Mouse (Mus musculus) CD8-positive naive resting alpha-beta T cell, adult 2 months (primary cell): ENCODE results near the gene Tacc2.

Experiments used
- DNase-seq, 2 experiments: peaks; one replicate each; pipeline ENCODE4 v3.0.0; 2022; ENCODE audit warnings: low read depth in 2 of 2, low spot score in 2 of 2

The Tacc2 gene

DNA sequence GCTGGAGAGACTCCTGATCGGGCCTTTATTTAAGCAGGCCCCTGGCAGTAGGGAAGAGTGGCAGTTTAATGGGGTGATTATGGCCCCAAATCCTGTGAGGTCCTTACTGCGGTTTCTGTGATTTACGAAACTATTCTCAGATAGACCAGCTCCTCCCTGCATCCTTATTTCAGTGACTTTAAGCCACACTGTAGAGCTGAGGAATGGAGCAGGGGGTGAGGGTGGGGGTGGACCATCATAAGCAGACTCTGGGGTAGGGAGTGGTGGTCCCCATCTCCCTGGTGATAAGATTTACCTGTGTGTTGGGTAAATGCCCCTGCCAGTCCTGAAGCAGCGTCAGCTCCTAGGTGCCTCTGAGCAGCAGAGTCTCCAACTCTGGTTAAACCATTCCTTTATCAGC, 29.7 kb downstream of the Tacc2 start:
- no peak for DNase-seq

DNA sequence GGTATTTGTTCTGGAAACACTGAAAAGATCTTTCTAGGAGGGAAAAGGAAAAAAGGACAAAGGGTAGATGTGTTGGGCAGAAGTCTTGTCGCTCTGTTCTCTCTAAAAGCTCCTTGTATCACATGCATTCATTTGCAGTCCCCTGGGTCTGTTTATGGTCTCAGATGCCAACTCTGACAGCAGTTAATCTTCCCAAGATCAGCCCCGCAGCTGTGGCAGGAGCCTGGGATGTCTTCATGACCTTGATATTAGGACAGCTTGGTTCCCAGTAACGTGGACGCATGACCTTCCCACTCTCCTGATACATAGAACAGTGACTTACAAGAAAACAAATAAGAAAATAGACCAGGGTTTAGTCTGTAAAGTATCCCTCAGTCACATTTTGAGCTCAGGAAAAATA, 36.7 kb downstream of the Tacc2 start:
- no peak for DNase-seq

DNA sequence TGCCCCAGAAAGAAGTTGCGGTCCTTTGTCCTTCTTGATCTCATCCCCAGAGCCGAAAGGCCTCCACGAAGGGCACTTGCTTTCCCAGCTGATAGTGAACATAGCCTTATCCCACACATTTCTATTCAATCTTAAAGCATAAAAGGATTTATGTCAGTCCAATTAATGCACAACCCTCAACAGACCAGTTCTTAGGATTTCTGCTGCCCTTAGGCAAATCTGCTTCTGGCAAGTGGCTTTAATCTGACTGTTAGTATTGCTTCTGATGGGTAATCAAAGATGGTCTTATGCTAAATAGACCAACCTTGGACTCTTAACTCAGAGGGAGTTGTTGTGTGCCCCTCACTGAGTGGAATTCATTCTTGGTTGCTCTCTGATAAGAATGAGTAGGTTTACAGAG, 40.4 kb downstream of the Tacc2 start:
- DNase-seq: no peak

DNA sequence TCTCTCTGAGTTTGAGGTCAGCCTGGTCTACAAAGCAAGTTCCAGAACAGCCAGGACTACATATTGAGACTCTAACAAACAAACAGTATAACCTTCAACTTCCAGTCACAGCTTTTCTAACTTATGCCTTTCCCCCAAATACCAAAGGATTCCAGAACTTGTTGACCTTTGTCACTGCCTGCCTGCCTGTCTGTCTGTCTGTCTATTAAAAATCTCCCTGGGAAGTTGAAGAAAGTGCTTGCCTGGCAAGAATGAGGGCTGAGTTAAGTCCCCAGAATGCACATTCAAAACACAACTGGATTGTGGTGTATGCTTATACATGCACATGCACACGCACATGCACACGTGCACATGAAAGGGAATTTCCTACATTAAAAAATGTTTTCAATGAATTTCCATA, 43.8 kb downstream of the Tacc2 start:
- no peak for DNase-seq

DNA sequence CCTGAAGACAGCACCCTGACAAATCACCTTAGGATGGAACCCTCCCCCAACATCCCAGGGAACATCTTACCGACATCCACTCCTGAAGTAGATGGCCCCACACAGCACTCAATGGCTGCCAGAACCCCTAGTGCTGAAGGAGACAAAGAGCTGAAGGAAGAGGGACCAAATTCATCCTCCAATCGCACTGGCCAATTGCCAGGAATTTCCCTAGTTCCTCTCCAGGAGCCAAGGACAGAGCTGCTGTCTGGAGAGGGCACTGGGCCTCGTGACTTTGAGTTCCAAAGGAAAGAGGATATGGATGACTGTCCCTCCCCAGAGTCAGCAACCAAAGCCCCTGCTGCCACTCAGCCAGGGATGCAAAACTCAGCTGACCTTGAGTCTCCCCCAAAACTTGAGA, 44.7 kb downstream of the Tacc2 start:
- DNase-seq: no peak

DNA sequence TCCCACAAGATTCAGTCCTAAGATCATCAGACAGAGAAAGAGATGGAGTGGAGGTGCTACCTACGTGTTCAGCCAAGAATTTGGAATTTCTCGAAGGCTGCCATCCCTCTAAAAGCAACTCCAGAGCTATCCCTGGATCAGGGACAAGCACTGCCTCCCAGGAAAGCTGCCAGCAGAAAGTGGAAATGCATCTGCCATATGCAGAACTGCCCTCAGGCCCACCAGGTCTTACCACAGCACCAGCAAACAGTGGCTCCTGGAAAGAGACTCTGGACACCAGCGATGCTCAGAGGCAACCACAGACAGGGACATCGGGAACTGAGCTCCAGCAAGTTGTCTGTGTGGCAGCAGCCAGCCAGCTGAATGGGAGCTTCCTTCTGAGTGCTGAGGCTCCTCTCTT, 45.1 kb downstream of the Tacc2 start:
- no peak for DNase-seq

DNA sequence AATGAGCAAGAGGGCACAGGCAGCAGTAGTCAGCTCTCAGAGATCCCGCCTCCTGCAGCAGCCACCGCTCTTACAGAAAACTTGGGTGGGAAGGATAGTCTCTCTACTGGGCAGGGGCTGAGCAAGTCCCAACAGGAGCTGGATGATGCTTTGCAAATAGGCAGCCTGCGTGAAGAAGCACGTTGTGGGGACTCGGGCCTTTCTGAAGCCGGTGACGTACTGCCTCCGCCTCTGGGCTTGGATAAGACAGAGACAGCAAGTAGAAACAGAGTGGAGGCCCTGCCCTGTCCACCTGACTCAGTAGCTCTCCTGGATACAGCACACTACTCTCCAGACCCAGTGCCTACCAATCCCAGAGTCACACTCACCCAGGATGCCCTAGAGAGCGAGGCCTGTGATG, 47.1 kb downstream of the Tacc2 start:
- DNase-seq: no peak

DNA sequence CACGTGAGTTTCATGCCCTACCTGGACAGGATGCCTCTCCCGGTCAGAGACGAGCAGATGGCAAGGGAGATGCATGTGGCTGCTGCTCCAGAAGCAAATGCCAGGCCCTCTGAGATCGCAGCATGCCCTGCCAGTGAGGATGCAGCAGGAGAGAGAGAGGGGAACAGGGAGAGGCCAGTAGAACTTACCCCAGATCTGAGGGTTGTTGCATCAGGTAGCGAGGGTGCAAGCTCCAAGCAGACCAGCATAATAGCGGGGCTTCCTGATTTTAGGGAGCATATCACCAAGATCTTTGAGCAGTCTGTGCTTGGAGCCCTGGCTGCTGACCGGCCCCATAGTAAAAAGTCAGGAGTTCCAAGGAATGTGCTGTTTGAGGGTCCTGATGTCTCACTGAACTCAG, 48.1 kb downstream of the Tacc2 start:
- no peak for DNase-seq

DNA sequence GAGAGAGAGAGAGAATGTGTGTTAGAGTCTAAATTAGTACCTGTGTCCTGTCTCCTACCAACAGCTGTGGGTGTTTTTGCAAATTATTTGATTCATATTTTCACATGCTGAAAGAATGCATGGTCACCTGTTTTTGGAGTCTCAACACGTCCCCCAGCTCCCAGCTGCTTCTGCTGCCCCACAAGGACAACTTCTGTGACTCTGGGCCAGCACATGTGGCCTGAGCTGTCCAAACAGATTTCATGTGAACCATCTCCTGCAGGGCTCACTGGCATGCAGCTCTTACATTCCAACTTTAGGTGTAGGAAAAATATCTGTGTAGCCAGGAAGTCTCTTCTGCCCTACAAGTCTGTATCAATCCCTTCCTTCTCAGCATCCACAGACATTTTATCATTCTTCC, 51.4 kb downstream of the Tacc2 start:
- no peak for DNase-seq

DNA sequence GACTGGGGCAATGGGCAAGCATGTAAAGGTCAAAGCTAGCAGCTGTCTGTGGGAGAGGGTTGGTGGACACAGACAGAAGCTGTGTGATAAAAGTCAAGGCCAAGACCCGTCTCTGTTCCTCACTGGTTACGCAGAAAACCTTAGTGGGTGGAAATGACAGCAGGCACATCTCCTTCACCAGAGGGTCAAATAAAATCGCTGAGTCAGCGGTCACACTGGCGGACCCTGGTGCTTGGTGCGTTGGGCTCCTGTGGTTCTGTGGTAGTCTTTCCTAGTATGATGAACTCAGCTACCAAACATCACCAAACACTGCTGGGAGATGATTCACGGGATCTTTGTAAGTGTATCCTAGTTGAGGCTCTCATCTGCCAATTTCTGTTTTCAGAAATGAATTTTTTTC, 52.8 kb downstream of the Tacc2 start:
- no peak for DNase-seq

DNA sequence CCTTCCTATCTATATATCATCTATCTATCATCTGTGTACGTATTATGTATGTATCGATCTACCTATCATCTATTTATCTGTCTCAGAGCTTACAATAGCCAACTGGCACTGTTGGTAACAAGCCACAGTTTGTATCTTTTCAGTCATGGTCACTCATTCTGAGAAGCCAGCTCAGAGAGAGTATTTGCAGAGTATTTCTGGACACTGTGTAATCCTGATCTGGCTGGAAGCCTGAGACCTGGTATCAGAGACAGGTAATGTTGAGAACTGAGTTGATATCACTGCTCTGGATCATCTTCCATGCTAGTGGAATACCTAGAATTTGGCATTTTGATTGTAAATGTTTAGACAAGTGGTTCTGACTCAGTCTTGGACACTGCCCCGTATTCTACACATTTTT, 53.7 kb downstream of the Tacc2 start:
- no peak for DNase-seq

DNA sequence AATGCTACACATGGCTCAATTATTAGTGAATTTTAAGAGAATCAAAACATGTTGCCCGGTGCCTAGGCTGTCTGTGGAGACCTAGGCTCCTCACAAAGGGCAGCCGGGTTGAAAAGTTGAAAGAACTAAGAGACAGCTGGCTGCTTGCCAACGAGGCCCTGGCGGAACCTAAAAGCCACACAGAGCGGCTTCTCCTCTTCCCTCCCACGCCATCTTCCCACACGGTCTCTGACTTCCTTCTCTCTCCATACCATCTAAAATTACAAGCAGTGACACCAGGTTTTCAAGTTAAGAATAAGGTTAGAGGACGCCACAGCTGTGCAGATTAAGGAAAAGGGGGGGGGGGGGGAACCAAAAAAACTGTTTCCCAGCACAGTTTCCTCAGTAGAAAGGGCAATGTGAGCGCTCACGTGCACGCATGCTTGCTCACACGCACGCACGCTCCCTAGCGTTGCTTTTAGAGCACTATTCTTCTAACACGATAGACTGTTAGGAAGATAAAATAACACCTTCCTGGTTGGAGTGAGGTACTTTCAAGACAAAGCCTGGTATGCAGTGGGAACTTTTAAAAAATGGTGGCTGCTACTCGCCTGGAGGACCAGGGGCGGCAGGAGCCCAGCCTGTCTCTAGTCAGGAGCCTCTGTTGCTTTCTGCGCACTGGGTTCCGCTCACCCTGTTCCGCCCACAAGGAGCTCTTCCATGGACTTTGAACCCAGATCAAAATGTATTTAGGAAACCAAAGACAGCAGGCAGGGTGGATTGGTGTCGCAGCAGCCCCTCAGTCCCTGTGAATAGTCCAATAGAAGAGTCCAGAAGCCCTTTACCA, 54.5 kb downstream of the Tacc2 start:
- peak; percentile 48 to 73 for DNase-seq

DNA sequence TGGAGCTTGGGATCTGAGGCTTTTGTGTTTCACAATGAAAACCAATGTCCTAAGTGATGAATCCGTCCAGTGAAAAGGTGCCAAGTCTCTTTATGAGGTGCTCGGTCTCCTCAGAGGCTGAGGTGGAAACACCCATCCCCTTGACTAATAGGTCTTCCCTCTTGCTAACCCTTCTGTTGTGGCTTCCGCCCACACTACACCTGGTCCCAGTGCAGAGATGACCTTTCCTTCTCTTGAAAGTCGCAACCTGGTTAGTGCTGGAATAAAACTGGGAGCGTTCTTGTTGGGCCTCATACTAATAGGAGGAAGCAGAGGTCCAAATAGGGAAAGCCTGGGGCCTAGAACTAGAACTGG, 55.1 kb downstream of the Tacc2 start:
- DNase-seq: no peak

DNA sequence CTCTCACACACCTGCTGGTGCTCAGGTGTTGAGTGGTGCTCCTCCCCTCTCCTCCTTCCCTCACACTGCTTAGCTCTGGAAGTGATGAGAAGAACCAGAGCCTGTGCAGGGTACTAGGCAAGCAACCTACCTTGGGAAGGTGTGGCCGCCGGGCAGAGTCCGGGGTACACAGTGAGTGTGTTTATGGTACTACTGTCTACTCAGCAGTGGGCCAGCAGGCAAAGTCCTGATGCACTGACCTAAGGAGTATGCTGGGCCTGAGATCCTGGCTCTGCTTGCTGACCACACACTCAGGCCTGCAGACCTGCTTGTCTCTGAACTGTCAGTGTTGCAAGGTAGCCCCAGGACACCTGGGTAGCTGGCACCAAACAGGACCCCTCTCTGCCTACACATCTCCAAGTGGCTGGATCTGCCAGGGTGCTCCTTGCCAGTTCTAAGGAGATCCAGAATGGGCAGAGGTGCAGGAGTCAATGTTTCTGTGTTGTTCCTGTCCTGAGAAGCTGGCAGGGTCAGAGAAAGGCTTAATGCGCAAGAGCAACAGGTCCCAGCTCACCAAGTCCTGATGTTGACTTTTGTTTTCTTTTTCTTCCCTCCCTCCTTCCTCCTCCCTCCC, 57.1 kb downstream of the Tacc2 start:
- DNase-seq: no peak

DNA sequence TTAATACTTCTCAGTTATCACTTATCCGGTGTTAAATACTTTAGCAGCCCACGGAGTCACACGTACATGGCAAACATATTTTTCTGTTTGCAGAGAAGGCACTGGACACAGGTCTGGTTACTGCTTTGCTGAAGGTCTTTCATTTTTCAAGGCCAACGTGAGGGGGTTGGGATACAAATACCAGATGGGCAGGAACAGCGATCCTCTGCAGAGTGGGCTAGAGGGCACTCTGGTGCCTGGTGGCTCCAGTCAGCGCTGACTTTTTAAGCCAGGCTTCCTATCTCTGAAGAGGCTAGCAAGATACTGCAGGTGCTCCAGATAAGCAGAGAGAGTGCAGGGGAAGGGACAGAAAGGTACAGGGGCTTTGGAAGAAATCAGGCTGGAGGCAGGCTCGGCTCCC, 58.0 kb downstream of the Tacc2 start:
- DNase-seq: no peak

DNA sequence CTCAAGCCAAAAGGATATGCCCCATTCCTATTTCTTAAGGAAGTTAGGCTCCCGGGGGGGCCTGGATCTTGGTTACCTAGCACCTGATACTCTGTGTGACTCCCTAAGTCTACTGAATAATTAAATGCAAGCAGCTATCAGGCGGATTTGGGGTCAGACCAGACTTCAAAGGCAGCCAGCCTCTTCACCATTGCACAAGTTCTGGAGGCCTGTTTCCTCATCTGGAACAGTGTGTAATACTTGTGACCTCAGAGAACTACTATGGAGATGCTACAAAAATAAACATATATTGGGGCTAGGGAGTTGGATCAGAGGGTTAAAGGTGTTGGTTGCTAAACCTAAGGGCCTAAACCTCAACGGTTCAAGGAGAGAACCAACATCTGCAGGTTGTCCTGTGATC, 59.0 kb downstream of the Tacc2 start:
- DNase-seq: no peak

DNA sequence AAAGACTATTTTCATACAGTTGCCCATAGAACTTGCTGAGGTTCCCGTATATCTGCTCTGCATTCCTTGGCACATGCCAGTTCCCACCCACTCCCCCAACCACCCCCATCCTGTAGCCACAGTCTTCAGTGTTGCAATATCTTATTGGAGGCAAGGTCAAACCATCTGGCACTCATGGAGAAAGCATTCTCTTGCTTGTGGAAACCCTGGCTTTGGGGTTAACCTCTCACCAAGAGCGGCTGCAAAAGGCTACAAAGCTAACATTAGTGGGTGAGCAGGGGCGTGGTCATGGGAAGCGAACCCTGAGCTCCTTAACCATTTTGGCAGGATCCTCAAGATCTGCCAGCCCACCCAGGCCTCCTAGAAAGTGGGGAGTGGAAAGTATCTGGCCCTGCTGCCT, 59.7 kb downstream of the Tacc2 start:
- DNase-seq: no peak

DNA sequence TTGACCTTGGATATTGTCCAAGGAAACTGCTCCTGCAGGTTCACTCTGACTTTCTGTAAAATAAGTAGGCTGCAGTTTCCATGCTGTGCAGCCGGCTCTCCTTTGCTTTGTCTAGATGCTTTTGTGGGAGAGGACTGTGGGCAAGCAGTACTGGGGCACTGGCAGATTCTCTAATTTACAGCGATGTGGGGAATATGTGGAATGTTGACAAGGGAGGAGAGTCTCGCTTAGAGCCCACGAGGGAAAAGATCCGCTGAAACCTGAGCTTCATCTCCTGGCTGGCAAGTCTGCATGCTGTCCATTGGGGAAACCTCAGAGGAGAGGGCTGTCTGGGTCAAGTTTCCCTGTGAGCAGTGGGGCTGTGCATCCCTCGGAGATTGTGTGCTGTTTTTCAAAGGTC, 60.6 kb downstream of the Tacc2 start:
- no peak for DNase-seq

DNA sequence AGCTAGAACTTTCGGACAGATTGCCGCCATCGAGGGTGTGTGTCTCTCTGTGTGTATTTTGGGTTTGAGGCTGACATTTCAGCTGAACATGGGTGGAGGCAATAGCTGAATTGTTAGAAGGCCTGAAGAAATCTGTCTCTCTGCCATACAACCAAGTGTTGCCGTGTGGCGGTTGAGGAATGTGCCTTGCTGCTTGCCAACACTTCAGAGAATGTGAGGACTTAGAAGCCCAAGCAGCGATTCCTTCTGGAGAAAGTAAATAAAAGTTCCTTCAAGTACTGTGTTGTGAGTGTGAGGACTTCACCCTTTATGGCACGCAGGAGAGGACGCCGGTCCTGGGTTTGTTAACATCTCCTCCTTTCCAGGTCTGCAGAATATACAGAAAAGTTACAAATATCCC, 63.4 kb downstream of the Tacc2 start:
- no peak for DNase-seq

DNA sequence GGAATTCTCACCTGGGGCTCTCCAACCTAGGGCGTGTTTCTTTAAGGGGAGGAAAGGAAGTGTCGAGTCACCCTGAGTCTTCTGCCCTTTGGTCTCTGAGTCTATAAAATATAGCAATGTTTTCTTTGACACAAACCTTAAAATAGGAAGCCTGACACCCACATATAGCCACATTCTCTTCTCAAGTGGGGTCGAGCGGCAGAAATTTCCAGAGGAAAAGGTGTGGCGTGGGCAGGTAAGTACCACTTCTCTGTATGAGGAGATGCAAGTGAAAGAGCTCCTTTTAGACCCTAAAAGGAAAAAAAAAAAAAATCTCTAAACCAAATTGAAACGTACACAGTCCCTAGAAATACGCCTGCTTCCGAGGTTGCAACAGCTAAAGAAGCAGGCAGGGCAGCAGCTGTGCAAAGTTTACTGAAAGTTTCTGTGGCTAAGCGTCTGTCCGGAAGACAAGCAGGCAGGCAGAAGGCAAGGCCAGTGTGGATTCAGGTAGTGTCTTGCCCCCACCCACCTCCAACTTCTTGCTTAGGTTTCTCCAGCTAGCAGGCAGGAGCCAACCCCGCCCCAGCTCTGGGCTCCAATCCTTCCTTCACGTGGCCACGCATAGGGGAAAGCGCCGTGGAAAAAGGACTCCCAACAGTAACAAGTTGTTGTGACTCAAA, 68.2 kb downstream of the Tacc2 start:
- DNase-seq: peak; percentile 15 to 29

DNA sequence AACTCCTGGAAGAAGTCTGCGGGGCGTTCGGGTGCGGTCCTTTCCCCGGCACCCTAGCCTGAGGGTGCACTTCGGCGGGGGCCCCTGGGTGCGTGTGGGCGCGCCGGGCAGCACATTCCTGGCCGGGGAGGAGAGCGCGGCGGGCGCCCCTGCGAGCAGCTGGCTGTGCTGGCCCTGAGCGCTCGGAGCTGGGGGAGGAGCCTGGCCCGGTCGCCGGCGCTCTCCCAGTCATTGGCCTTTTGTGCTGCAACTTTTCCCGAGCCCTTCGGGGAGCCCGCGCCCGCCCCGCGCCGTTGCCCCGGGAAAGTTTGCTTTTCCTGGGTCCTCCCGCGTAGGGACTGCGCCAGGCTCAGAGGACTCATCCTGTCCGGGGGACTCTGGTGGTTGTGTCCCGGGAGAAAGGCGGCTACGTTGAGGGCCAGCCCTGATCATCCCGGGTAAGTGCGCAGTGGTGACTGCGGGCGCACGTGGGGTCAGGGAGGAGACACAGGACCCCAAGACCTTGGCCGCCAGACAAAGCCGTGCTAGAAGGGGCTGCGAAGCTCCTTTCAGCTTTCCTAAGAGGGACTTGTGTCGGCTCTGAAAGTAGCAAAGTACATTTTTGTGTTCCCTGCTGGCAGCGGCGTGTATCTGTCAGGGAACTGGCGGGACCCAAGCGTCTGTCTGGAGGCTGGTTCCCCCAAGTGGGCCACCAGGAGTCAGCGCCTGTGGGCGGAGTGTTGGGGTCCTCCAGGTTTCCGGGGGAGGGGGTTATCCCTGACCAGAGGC, 68.9 kb downstream of the Tacc2 start:
- peak; percentile 37 to 41 for DNase-seq

DNA sequence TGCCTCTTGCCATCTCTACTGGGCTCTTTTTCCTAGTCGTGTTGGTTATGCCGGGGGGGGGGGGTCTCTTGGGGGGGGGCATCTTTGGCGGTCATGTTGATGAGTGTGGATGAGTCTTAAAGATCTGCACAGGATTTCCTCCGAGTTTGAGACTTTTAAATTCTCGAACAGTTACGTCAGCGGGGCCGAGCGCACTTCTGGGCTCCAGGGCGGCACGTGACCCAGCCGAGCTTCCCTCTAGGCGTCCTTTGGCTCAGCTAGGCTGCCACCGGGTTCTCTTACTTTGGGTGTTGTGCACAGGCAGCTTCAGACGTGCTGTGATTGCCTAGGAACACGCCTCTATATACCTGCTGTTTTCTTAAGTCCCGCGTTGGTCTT, 69.5 kb downstream of the Tacc2 start:
- DNase-seq: peak; percentile 59 to 63
